Mouse (Mus musculus): ENCODE measurements at regions not wholly inside any gene's neighbourhood (a gene's known extent, or its start where the extent isn't known, plus 50 kb on each side); places are given as distances from the start of the nearest gene placed in this dataset.

GRCm38 (mm10) chr11:38224300-38224699 is 988.5 kb upstream of the Tenm2 start:
- TF ChIP-seq CTCF (IDR thresholded peaks at IDR 0.05; ENCODE audit: extremely low read depth, insufficient read depth, low read length), result no peak
- TF ChIP-seq POLR2A (IDR thresholded peaks at IDR 0.05; ENCODE audit: extremely low read depth, insufficient read depth, low read length), result no peak
- no peak overlapping the region for H3K27ac ChIP-seq (ENCODE audit: insufficient read depth, low read length)
- no peak overlapping the region for H3K4me3 ChIP-seq (ENCODE audit: insufficient read depth, low read length)
- H3K4me1 ChIP-seq (ENCODE audit: control insufficient read depth, insufficient read depth, low read length), result no peaks in the 10 kb centered on the region

- TF ChIP-seq POLR2A (IDR thresholded peaks at IDR 0.05; ENCODE audit: extremely low read depth, insufficient read depth, low read length) (no peak), CTCF (IDR thresholded peaks at IDR 0.05; ENCODE audit: extremely low read depth, insufficient read depth, low read length) (no peak)
- no peaks in the 10 kb centered on the region for H3K4me1 ChIP-seq (ENCODE audit: control insufficient read depth, insufficient read depth, low read length)
- no peak overlapping the region for H3K4me3 ChIP-seq (ENCODE audit: insufficient read depth, low read length)
- no peak overlapping the region for H3K27ac ChIP-seq (ENCODE audit: insufficient read depth, low read length)
These were observed 967.6 kb upstream of the Tenm2 start for GRCm38 (mm10) chr11:38203347-38203746.

GRCm38 (mm10) chr11:38201136-38201741 is 965.5 kb upstream of the Tenm2 start:
- no peak overlapping the region for H3K4me3 ChIP-seq (ENCODE audit: insufficient read depth, low read length)

GRCm38 (mm10) chr11:38193719-38194118 is 958.0 kb upstream of the Tenm2 start:
- no peaks in the 10 kb centered on the region for H3K4me1 ChIP-seq (ENCODE audit: control insufficient read depth, insufficient read depth, low read length)
- no peak for TF ChIP-seq POLR2A (IDR thresholded peaks at IDR 0.05; ENCODE audit: extremely low read depth, insufficient read depth, low read length)
- no peak for TF ChIP-seq CTCF (IDR thresholded peaks at IDR 0.05; ENCODE audit: extremely low read depth, insufficient read depth, low read length)
- no peak overlapping the region for H3K27ac ChIP-seq (ENCODE audit: insufficient read depth, low read length)
- no peak overlapping the region for H3K4me3 ChIP-seq (ENCODE audit: insufficient read depth, low read length)

More at GRCm38 (mm10) chr11:38201136-38201741, 965.5 kb upstream of the Tenm2 start:
- Histone ChIP-seq H3K27ac (ENCODE audit: insufficient read depth, low read length) (no peak overlapping the region), H3K4me1 (ENCODE audit: control insufficient read depth, insufficient read depth, low read length) (no peaks in the 10 kb centered on the region)
- TF ChIP-seq CTCF (IDR thresholded peaks at IDR 0.05; ENCODE audit: extremely low read depth, insufficient read depth, low read length) (no peak), POLR2A (IDR thresholded peaks at IDR 0.05; ENCODE audit: extremely low read depth, insufficient read depth, low read length) (no peak)

- Histone ChIP-seq H3K27ac (ENCODE audit: insufficient read depth, low read length) (no peak overlapping the region), H3K4me3 (ENCODE audit: insufficient read depth, low read length) (no peak overlapping the region), H3K4me1 (ENCODE audit: control insufficient read depth, insufficient read depth, low read length) (no peaks in the 10 kb centered on the region)
- TF ChIP-seq POLR2A (IDR thresholded peaks at IDR 0.05; ENCODE audit: extremely low read depth, insufficient read depth, low read length), result no peak
- TF ChIP-seq CTCF (IDR thresholded peaks at IDR 0.05; ENCODE audit: extremely low read depth, insufficient read depth, low read length), result no peak
These were observed 956.3 kb upstream of the Tenm2 start for GRCm38 (mm10) chr11:38191895-38192547.

- H3K4me3 ChIP-seq (ENCODE audit: insufficient read depth, low read length), result no peak overlapping the region
- TF ChIP-seq POLR2A (IDR thresholded peaks at IDR 0.05; ENCODE audit: extremely low read depth, insufficient read depth, low read length) (no peak), CTCF (IDR thresholded peaks at IDR 0.05; ENCODE audit: extremely low read depth, insufficient read depth, low read length) (no peak)
- H3K4me1 ChIP-seq (ENCODE audit: control insufficient read depth, insufficient read depth, low read length), result no peaks in the 10 kb centered on the region
- no peak overlapping the region for H3K27ac ChIP-seq (ENCODE audit: insufficient read depth, low read length)
These were observed 955.7 kb upstream of the Tenm2 start for GRCm38 (mm10) chr11:38191437-38191836.

- H3K27ac ChIP-seq (ENCODE audit: insufficient read depth, low read length), result no peak overlapping the region
- no peaks in the 10 kb centered on the region for H3K4me1 ChIP-seq (ENCODE audit: control insufficient read depth, insufficient read depth, low read length)
- H3K4me3 ChIP-seq (ENCODE audit: insufficient read depth, low read length), result no peak overlapping the region
- TF ChIP-seq CTCF (IDR thresholded peaks at IDR 0.05; ENCODE audit: extremely low read depth, insufficient read depth, low read length), result no peak
- no peak for TF ChIP-seq POLR2A (IDR thresholded peaks at IDR 0.05; ENCODE audit: extremely low read depth, insufficient read depth, low read length)
These were observed 935.0 kb upstream of the Tenm2 start for GRCm38 (mm10) chr11:38170721-38171120.

- Histone ChIP-seq H3K4me1 (ENCODE audit: control insufficient read depth, insufficient read depth, low read length) (no peaks in the 10 kb centered on the region), H3K4me3 (ENCODE audit: insufficient read depth, low read length) (no peak overlapping the region), H3K27ac (ENCODE audit: insufficient read depth, low read length) (no peak overlapping the region)
- TF ChIP-seq POLR2A (IDR thresholded peaks at IDR 0.05; ENCODE audit: extremely low read depth, insufficient read depth, low read length), result no peak
- peak; percentile 19; the same call in 1 of the 2 replicates for TF ChIP-seq CTCF (IDR thresholded peaks at IDR 0.05; ENCODE audit: extremely low read depth, insufficient read depth, low read length)
These were observed 922.5 kb upstream of the Tenm2 start for GRCm38 (mm10) chr11:38158310-38158709.

GRCm38 (mm10) chr11:38156944-38157343 is 921.2 kb upstream of the Tenm2 start:
- TF ChIP-seq POLR2A (IDR thresholded peaks at IDR 0.05; ENCODE audit: extremely low read depth, insufficient read depth, low read length) (no peak), CTCF (IDR thresholded peaks at IDR 0.05; ENCODE audit: extremely low read depth, insufficient read depth, low read length) (no peak)
- Histone ChIP-seq H3K4me3 (ENCODE audit: insufficient read depth, low read length) (no peak overlapping the region), H3K4me1 (ENCODE audit: control insufficient read depth, insufficient read depth, low read length) (no peaks in the 10 kb centered on the region), H3K27ac (ENCODE audit: insufficient read depth, low read length) (no peak overlapping the region)

- Histone ChIP-seq H3K27ac (ENCODE audit: insufficient read depth, low read length) (no peak overlapping the region), H3K4me3 (ENCODE audit: insufficient read depth, low read length) (no peak overlapping the region), H3K4me1 (ENCODE audit: control insufficient read depth, insufficient read depth, low read length) (no peaks in the 10 kb centered on the region)
- TF ChIP-seq POLR2A (IDR thresholded peaks at IDR 0.05; ENCODE audit: extremely low read depth, insufficient read depth, low read length) (no peak), CTCF (IDR thresholded peaks at IDR 0.05; ENCODE audit: extremely low read depth, insufficient read depth, low read length) (no peak)
These were observed 919.9 kb upstream of the Tenm2 start for GRCm38 (mm10) chr11:38155706-38156105.

Data from cortical plate, adult 2 months (tissue).